Mouse (Mus musculus): ENCODE data around the gene Tardbp. TPM values are rescaled to one million over a fixed set of nuclear protein-coding genes. Genes with fewer than 3 reads are reported as not detected.

The Tardbp gene
- total and polyA plus RNA-seq, 3 experiments: 211 to 455 TPM; not detected in 1

DNA sequence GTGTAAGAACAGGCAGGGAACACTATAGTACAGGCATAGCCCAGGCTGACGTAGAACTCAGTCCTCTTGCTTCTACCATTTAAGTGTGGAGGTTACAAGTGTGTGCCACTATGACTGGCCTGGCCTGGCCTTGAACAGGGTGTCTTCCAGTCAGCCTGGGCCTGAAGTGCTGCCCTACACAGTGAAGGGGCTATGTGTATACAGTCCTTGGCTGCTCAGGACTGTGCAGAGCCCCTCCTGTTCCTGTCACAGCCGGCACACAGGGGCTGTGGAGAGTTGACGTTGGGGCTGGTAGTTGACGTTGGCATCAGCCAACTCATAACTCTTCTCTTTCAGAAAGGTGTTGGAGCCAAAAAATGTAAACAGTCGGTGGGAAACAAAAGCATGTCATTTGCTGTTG lies 45.4 kb downstream of the Tardbp start:
- Histone ChIP-seq H3K27me3 (ENCODE audit: control insufficient read depth in 1 of 2, insufficient read depth in 2 of 2, low read length in 2 of 2) (no peaks in the 10 kb centered on the region), H3K9ac (ENCODE audit: control insufficient read depth, low read depth, low read length, poor library complexity, severe bottlenecking) (no peak overlapping the region), H3K4me3 (ENCODE audit: control insufficient read depth in 1 of 2, insufficient read depth in 1 of 2, low read depth in 2 of 2, low read length in 2 of 2) (no peak overlapping the region), H3K4me1 (ENCODE audit: control insufficient read depth in 1 of 2, insufficient read depth in 2 of 2, low read length in 2 of 2) (peaks cover 9 to 22% of the 10 kb centered on the region in 2 experiments), H3K36me3 (ENCODE audit: control insufficient read depth in 1 of 2, insufficient read depth in 2 of 2, low read length in 2 of 2) (peaks cover 6 to 23% of the 10 kb centered on the region in 2 experiments), H3K79me2 (ENCODE audit: control insufficient read depth, insufficient read depth, low read length, poor library complexity) (no peaks in the 10 kb centered on the region), H3K27ac (ENCODE audit: control insufficient read depth, low read depth, low read length) (no peak overlapping the region), H3K9me3 (replicated peaks; ENCODE audit: insufficient read depth, low read length) (no peaks in the 10 kb centered on the region)
- no peak for DNase-seq (ENCODE audit: low read depth, low spot score)
- TF ChIP-seq CHD2 (IDR thresholded peaks at IDR 0.05; ENCODE audit: low read length) (no peak), ZC3H11A (IDR thresholded peaks at IDR 0.05; ENCODE audit: low read depth, low read length) (no peak), POLR2AphosphoS5 (IDR thresholded peaks at IDR 0.05; ENCODE audit: borderline replicate concordance, low read depth, low read length) (no peak), POLR2AphosphoS2 (IDR thresholded peaks at IDR 0.05; ENCODE audit: low read length) (no peak)

DNA sequence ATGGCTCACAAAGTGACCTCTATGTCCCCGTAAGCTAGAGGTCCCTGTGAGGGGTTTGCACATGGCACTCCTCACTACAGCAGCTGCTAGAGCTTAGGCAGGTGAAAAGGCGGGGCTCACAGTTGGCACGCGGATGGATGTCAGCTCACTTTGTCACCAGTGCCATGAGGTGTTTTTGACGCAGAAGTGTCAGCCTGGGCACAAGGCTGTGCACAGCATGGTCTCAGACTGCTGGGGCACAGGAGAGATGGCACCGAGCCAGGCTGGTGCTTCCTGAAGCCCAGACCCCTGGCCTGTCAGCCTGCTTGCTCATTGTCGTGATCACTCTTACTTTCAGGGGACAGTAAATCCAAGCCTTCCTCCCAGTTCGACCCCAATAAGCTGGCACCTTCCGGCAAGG lies 46.1 kb downstream of the Tardbp start:
- H3K27me3 ChIP-seq (ENCODE audit: control insufficient read depth in 1 of 2, insufficient read depth in 2 of 2, low read length in 2 of 2): no peaks in the 10 kb centered on the region
- no peak overlapping the region for H3K9ac ChIP-seq (ENCODE audit: control insufficient read depth, low read depth, low read length, poor library complexity, severe bottlenecking)
- H3K79me2 ChIP-seq (ENCODE audit: control insufficient read depth, insufficient read depth, low read length, poor library complexity): no peaks in the 10 kb centered on the region
- no peak for TF ChIP-seq TCF12 (IDR thresholded peaks at IDR 0.05; ENCODE audit: low read depth, low read length)
- TF ChIP-seq CHD2 (IDR thresholded peaks at IDR 0.05; ENCODE audit: low read length): no peak
- no peak for TF ChIP-seq KAT2A (conservative IDR thresholded peaks at IDR 0.05; ENCODE audit: low read depth, low read length)
- no peak for TF ChIP-seq MXI1 (IDR thresholded peaks at IDR 0.05; ENCODE audit: low read depth, low read length)
- TF ChIP-seq ZMIZ1 (IDR thresholded peaks at IDR 0.05; ENCODE audit: low read depth, low read length): no peak
- TF ChIP-seq MEF2A (IDR thresholded peaks at IDR 0.05; ENCODE audit: extremely low read depth, insufficient replicate concordance, low read depth, low read length, poor library complexity, severe bottlenecking): no peak
- no peak overlapping the region for H3K4me3 ChIP-seq (ENCODE audit: control insufficient read depth in 1 of 2, insufficient read depth in 1 of 2, low read depth in 2 of 2, low read length in 2 of 2)
- H3K4me1 ChIP-seq (ENCODE audit: control insufficient read depth in 1 of 2, insufficient read depth in 2 of 2, low read length in 2 of 2): peaks cover 9 to 22% of the 10 kb centered on the region in 2 experiments
- no peak for DNase-seq (ENCODE audit: low read depth, low spot score)
- H3K36me3 ChIP-seq (ENCODE audit: control insufficient read depth in 1 of 2, insufficient read depth in 2 of 2, low read length in 2 of 2): peaks cover 10 to 23% of the 10 kb centered on the region in 2 experiments
- no peaks in the 10 kb centered on the region for H3K9me3 ChIP-seq (replicated peaks; ENCODE audit: insufficient read depth, low read length)
- H3K27ac ChIP-seq (ENCODE audit: control insufficient read depth, low read depth, low read length): no peak overlapping the region

DNA sequence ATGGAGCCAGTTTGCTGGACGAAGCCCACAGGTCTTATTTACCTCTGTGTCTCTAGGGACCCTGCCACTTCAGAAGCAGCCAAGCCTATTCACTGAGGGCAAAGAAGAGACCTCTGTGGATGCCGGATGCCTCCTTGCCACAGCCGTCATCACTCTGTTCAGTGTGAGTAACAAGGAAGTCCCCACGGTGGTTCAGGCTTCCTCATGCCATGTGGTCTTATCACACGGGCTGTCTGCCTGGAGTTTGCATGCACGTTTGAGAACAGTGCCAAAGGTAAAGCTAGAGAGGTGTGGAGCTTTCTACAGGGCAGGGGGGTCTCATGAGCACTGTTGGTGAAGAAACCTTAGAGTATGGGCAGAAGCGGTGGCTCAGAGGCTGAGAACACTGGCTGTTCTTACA lies 53.6 kb downstream of the Tardbp start:
- TF ChIP-seq SIN3A (IDR thresholded peaks at IDR 0.05; ENCODE audit: low read length) (no peak), MYC (IDR thresholded peaks at IDR 0.05; ENCODE audit: low read depth, low read length) (no peak), E2F4 (IDR thresholded peaks at IDR 0.05; ENCODE audit: borderline replicate concordance, low read depth, low read length) (no peak), NRF1 (IDR thresholded peaks at IDR 0.05; ENCODE audit: insufficient read depth, low read depth, low read length, poor library complexity, severe bottlenecking) (no peak), USF2 (IDR thresholded peaks at IDR 0.05; ENCODE audit: borderline replicate concordance in 1 of 2, insufficient read depth in 1 of 2, low read depth in 1 of 2, low read length in 2 of 2) (no peak), MAFK (IDR thresholded peaks at IDR 0.05; ENCODE audit: borderline replicate concordance, low read depth, low read length) (no peak), RAD21 (IDR thresholded peaks at IDR 0.05; ENCODE audit: low read depth, low read length) (no peak), TCF12 (IDR thresholded peaks at IDR 0.05; ENCODE audit: low read depth, low read length) (no peak), CTCF (IDR thresholded peaks at IDR 0.05 in 2 of 3, conservative IDR thresholded peaks at IDR 0.05 in 1 of 3; ENCODE audit: control insufficient read depth in 1 of 3, insufficient read depth in 1 of 3, low read depth in 2 of 3, low read length in 3 of 3, poor library complexity in 1 of 3, severe bottlenecking in 1 of 3) (no peak), ETS1 (IDR thresholded peaks at IDR 0.05; ENCODE audit: low read depth, low read length) (no peak), TAL1 (IDR thresholded peaks at IDR 0.05; ENCODE audit: low read length) (no peak)
- H3K9ac ChIP-seq (ENCODE audit: control insufficient read depth, low read depth, low read length, poor library complexity, severe bottlenecking): no peak overlapping the region
- no peaks in the 10 kb centered on the region for H3K9me3 ChIP-seq (replicated peaks; ENCODE audit: insufficient read depth, low read length)
- H3K4me3 ChIP-seq (ENCODE audit: control insufficient read depth in 1 of 2, insufficient read depth in 1 of 2, low read depth in 2 of 2, low read length in 2 of 2): no peak overlapping the region
- H3K4me1 ChIP-seq (ENCODE audit: control insufficient read depth in 1 of 2, insufficient read depth in 2 of 2, low read length in 2 of 2): peaks cover 0 to 4% of the 10 kb centered on the region in 2 experiments; a peak in 1 of 4 replicates
- H3K27me3 ChIP-seq (ENCODE audit: control insufficient read depth in 1 of 2, insufficient read depth in 2 of 2, low read length in 2 of 2): no peaks in the 10 kb centered on the region
- peaks cover 4 to 24% of the 10 kb centered on the region in 2 experiments for H3K36me3 ChIP-seq (ENCODE audit: control insufficient read depth in 1 of 2, insufficient read depth in 2 of 2, low read length in 2 of 2)
- no peaks in the 10 kb centered on the region for H3K79me2 ChIP-seq (ENCODE audit: control insufficient read depth, insufficient read depth, low read length, poor library complexity)
- DNase-seq (ENCODE audit: low read depth, low spot score): no peak
- no peak overlapping the region for H3K27ac ChIP-seq (ENCODE audit: control insufficient read depth, low read depth, low read length)

All from MEL (cell line).